Mouse (Mus musculus): Measurements from ENCODE around the gene Plekho1.
A peak's percentile ranks its signal among the peaks of the same experiment; 100 is the strongest.
"Not testable (repeated sequence)": the region's sequence is repeated elsewhere in the genome, so short reads cannot be mapped to it uniquely, and the experiment has no call there.

Plekho1 gene

GRCm38 (mm10) chr3:95978265-95978664 lies 17.5 kb downstream of the Plekho1 start:
- DNase-seq, result peak; percentile 27

- DNase-seq, result not testable (repeated sequence)
Observed at GRCm38 (mm10) chr3:95977587-95977986, 18.2 kb downstream of the Plekho1 start.

GRCm38 (mm10) chr3:95977079-95977478 lies 18.7 kb downstream of the Plekho1 start:
- DNase-seq, result no peak

- no peak for DNase-seq
Observed at GRCm38 (mm10) chr3:95972873-95973634, 22.7 kb downstream of the Plekho1 start.

GRCm38 (mm10) chr3:95972251-95972872 lies 23.4 kb downstream of the Plekho1 start:
- no peak for DNase-seq

GRCm38 (mm10) chr3:95970661-95971060 lies 25.1 kb downstream of the Plekho1 start:
- not testable (repeated sequence) for DNase-seq

- no peak for DNase-seq
Observed at GRCm38 (mm10) chr3:95969277-95969676, 26.5 kb downstream of the Plekho1 start.

GRCm38 (mm10) chr3:95965518-95966451 lies 30.0 kb downstream of the Plekho1 start:
- peak; percentile 33 for DNase-seq

- no peak for DNase-seq
Observed at GRCm38 (mm10) chr3:95963681-95964080, 32.1 kb downstream of the Plekho1 start.

- no peak for DNase-seq
Observed at GRCm38 (mm10) chr3:95963230-95963629, 32.6 kb downstream of the Plekho1 start.

GRCm38 (mm10) chr3:95962182-95962581 lies 33.6 kb downstream of the Plekho1 start:
- not testable (repeated sequence) for DNase-seq

- no peak for DNase-seq
Observed at GRCm38 (mm10) chr3:95959807-95960206, 36.0 kb downstream of the Plekho1 start.

- peak; percentile 34 for DNase-seq
Observed at GRCm38 (mm10) chr3:95959082-95959481, 36.7 kb downstream of the Plekho1 start.

GRCm38 (mm10) chr3:95957359-95958148 lies 38.2 kb downstream of the Plekho1 start:
- peak; percentile 53 for DNase-seq

GRCm38 (mm10) chr3:95955318-95955717 lies 40.5 kb downstream of the Plekho1 start:
- no peak for DNase-seq

- not testable (repeated sequence) for DNase-seq
Observed at GRCm38 (mm10) chr3:95954648-95955173, 41.1 kb downstream of the Plekho1 start.

GRCm38 (mm10) chr3:95953522-95953921 lies 42.3 kb downstream of the Plekho1 start:
- DNase-seq, result no peak

- DNase-seq, result no peak
Observed at GRCm38 (mm10) chr3:95953023-95953422, 42.8 kb downstream of the Plekho1 start.

GRCm38 (mm10) chr3:95951566-95951965 lies 44.2 kb downstream of the Plekho1 start:
- not testable (repeated sequence) for DNase-seq

- DNase-seq, result peak; percentile 94
Observed at GRCm38 (mm10) chr3:95950763-95951551, 44.8 kb downstream of the Plekho1 start.

GRCm38 (mm10) chr3:95948325-95948724 lies 47.5 kb downstream of the Plekho1 start:
- DNase-seq, result no peak
